Mouse (Mus musculus) layer of hippocampus, postnatal 10 days (tissue): ENCODE measurements at regions not wholly inside any gene's neighbourhood (a gene's known extent, or its start where the extent isn't known, plus 50 kb on each side); places are given as distances from the start of the nearest gene placed in this dataset.

Experiments used
- DNase-seq, 2 experiments: peaks; one replicate each; pipeline ENCODE4 v3.0.0; 2021; ENCODE audit warnings: low spot score in 2 of 2

GRCm38 (mm10) chr10:5747681-5748080 lies 57.7 kb downstream of the Fbxo5 start:
- DNase-seq: no peak

- peak; percentile 30 to 36 for DNase-seq
Measured at GRCm38 (mm10) chr10:5735141-5735540, 70.3 kb downstream of the Fbxo5 start.

DNA sequence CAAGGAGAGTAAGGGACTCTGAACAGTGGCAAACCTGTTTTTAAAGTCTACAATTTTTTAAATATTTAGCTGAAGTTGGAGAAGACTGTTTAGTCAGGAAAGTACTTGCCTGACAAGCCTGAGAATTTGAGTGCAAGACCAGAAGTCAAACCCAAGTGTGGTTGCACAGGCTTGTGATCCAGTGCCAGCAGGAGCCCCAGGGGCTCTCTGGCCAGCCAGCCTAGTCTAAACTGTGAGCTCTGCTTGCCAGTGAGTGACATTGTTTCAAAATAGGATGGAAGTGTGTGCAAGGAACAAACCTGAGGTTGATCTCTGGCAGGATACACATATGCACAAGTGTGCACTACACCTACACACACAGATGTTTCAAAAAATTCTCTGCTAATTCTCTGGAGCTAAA lies 60.8 kb downstream of the Vip start:
- DNase-seq: no peak

DNA sequence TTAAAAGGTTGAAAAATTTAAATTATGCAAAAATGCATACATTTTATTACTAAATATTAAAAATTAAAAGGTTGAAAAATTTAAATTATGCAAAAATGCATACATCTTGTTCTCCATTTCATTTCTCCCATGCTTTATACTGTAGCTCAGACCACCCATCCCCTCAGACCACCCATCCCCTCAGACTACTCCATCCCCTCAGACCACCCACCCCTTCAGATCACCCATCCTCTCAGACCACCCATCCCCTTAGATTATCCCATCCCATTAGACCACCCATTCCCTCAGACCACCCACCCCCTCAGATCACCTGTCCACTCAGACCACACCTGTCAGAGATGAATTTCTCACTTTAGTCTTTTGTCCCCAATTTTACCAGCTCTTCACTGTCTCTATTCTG lies 58.4 kb downstream of the Vip start:
- DNase-seq: no peak
